Mouse (Mus musculus) C2C12 (cell line): ENCODE measurements at regions not wholly inside any gene's neighbourhood (a gene's known extent, or its start where the extent isn't known, plus 50 kb on each side); places are given as distances from the start of the nearest gene placed in this dataset.

Source experiments
- CTCF ChIP-seq: IDR thresholded peaks from one replicate; pipeline ENCODE4 v1.5.1; 2011; ENCODE audit not compliant: control insufficient read depth, insufficient read depth, insufficient read length
- MAX ChIP-seq: IDR thresholded peaks from one replicate; pipeline ENCODE4 v1.6.1; 2011; ENCODE audit warnings: mild to moderate bottlenecking, control low read depth

DNA sequence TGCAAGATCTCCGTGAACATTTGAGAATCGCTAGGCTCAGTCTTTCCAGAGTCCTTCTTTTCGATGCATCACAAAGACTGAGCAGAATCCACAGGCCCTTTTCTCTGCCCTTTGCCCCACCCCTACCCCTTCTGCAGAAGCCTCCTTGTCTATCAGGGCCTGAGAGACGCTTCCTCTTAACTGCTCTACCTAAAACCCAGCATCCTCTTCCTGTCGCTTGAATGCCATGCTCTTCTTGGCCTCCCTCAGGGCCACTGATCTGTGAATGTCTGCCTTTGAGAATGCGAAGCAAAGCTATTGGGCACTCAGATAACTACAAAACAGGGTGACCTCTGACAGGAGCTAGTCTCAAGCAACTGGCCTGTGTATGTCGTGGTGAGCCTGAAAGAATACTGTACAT, 237.1 kb downstream of the Gm5426 start:
- TF ChIP-seq MAX (no peak), CTCF (no peak)
